Comparison of ENCODE assay signal across 8 mouse cellular contexts in genomic region chr11:102447497-102447896, GRCm38 (mm10). TPM values are rescaled to one million over a fixed set of nuclear protein-coding genes. Genes with fewer than 3 reads are reported as not detected.
DNase-seq lines count a peak whose midpoint lies in the region; ATAC-seq lines count a peak whose summit lies in the region.

TSS of gene Fam171a2 (minus strand) at chr11:102447682.

- no peaks in the 10 kb centered on the region for H3K9me3 ChIP-seq in hindbrain, embryonic 16.5 days (ENCODE audit: control insufficient read depth, low read length)
- no peaks in the 10 kb centered on the region for H3K9me3 ChIP-seq in limb, embryonic 10.5 days (replicated peaks)
- H3K9me3 ChIP-seq in midbrain, embryonic 10.5 days (replicated peaks), result no peaks in the 10 kb centered on the region

- ATAC-seq in common myeloid progenitor, adult 5-6 weeks (replicated peaks; ENCODE audit: low read depth, poor library complexity, severe bottlenecking), result peak; percentile 54
- peak; percentile 80 for ATAC-seq in hindbrain, embryonic 16.5 days

- H3K27ac ChIP-seq in hindbrain, embryonic 16.5 days (ENCODE audit: low read depth, low read length), result peak within 1 kb of the TSS; percentile 99
- peak within 1 kb of the TSS; percentile 97 for H3K27ac ChIP-seq in limb, embryonic 10.5 days
- peak within 1 kb of the TSS; percentile 98 for H3K27ac ChIP-seq in midbrain, embryonic 10.5 days (replicated peaks)

- H3K9ac ChIP-seq in hindbrain, embryonic 16.5 days (ENCODE audit: low read depth, low read length), result peak within 1 kb of the TSS; percentile 100

- H3K4me1 ChIP-seq in hindbrain, embryonic 16.5 days (ENCODE audit: control insufficient read depth, insufficient read depth, low read depth, low read length), result peaks cover 31% of the 10 kb centered on the region
- H3K4me1 ChIP-seq in limb, embryonic 10.5 days, result peaks cover 45% of the 10 kb centered on the region
- H3K4me1 ChIP-seq in midbrain, embryonic 10.5 days, result peaks cover 58% of the 10 kb centered on the region

- H3K4me2 ChIP-seq in hindbrain, embryonic 16.5 days (ENCODE audit: low read length), result peak within 1 kb of the TSS; percentile 69

- H3K27me3 ChIP-seq in hindbrain, embryonic 16.5 days (replicated peaks; ENCODE audit: control insufficient read depth, insufficient read depth, low read length), result no peaks in the 10 kb centered on the region
- peaks cover 58% of the 10 kb centered on the region for H3K27me3 ChIP-seq in limb, embryonic 10.5 days (ENCODE audit: low read depth, poor library complexity, severe bottlenecking)
- H3K27me3 ChIP-seq in midbrain, embryonic 10.5 days (ENCODE audit: low read depth, poor library complexity, severe bottlenecking), result peaks cover 44% of the 10 kb centered on the region
- H3K27me3 ChIP-seq in splenic B cell, adult 2 months (ENCODE audit: control insufficient read depth, insufficient read depth, low read length, poor library complexity, severe bottlenecking), result no peaks in the 10 kb centered on the region; the same call in 1 of the 2 replicates

- DNase-seq in urinary bladder, adult 2 months (ENCODE audit: low spot score), result peak; percentile 75
- DNase-seq in urinary bladder, postnatal 10 days (ENCODE audit: low spot score), result no peak
- peak; percentile 82 for DNase-seq in gastrocnemius, postnatal 14 days
- peak; percentile 95 for DNase-seq in limb, embryonic 10.5 days (ENCODE audit: low spot score)
- DNase-seq in midbrain, embryonic 10.5 days (ENCODE audit: low spot score), result peak; percentile 91
- peak; percentile 75 for DNase-seq in splenic B cell, adult 2 months (ENCODE audit: low read depth, low spot score)

- WGBS in hindbrain, embryonic 16.5 days, result 0% methylated on average over 37 of the region's 40 CpGs
- WGBS in limb, embryonic 10.5 days, result under 1% methylated on average over 40 of the region's 40 CpGs
- under 1% methylated on average over 40 of the region's 40 CpGs for WGBS in midbrain, embryonic 10.5 days

- H3K4me3 ChIP-seq in hindbrain, embryonic 16.5 days (ENCODE audit: low read length), result peak within 1 kb of the TSS; percentile 98
- peak within 1 kb of the TSS; percentile 92 for H3K4me3 ChIP-seq in limb, embryonic 10.5 days
- peak within 1 kb of the TSS; percentile 97 for H3K4me3 ChIP-seq in midbrain, embryonic 10.5 days

- peaks cover 7% of the 10 kb centered on the region for H3K36me3 ChIP-seq in hindbrain, embryonic 16.5 days (ENCODE audit: control insufficient read depth, insufficient read depth, low read length)
- H3K36me3 ChIP-seq in limb, embryonic 10.5 days, result peaks cover 17% of the 10 kb centered on the region
- peaks cover 17% of the 10 kb centered on the region for H3K36me3 ChIP-seq in midbrain, embryonic 10.5 days
- H3K36me3 ChIP-seq in splenic B cell, adult 2 months (ENCODE audit: control insufficient read depth, insufficient read depth, low read length, poor library complexity, severe bottlenecking), result no peaks in the 10 kb centered on the region

- intact Hi-C loops in gastrocnemius, postnatal 14 days (cut with DNase I; ENCODE audit: low total_unique reads), result no loop called here

RNA-seq across cellular contexts. Expression of gene Fam171a2, which starts in this region (rescaled TPM):
- polyA plus RNA-seq in urinary bladder, adult 2 months (2012; rRNA removed), result 6.9 and 10.4 TPM in 2 replicates
- 8.2 and 11.6 TPM in 2 replicates for total RNA-seq in common myeloid progenitor, adult 5-6 weeks (2017)
- total RNA-seq in gastrocnemius, postnatal 14 days (2021), result 1 to 10 TPM; 6.2 to 7.3 TPM
- polyA plus RNA-seq in hindbrain, embryonic 16.5 days (2015; fragmentation: Nextera tagmentation; extraction: Ambion mirVana), result 17.8 and 17.9 TPM in 2 replicates
- 3.7 and 4.2 TPM in 2 replicates for polyA plus RNA-seq in limb, embryonic 10.5 days (2016; fragmentation: Nextera tagmentation; extraction: Ambion mirVana)
- polyA plus RNA-seq in midbrain, embryonic 10.5 days (2016; fragmentation: Nextera tagmentation; extraction: Ambion mirVana), result 3.0 and 4.0 TPM in 2 replicates
